Mouse (Mus musculus) forebrain, embryonic 16.5 days (tissue): Measurements from ENCODE around the gene Rhbdf2. TPM values are rescaled to one million over a fixed set of nuclear protein-coding genes. Genes with fewer than 3 reads are reported as not detected.

ENCODE experiments used
- ATAC-seq: fragments of 200-750 bp; cut with Nextera tagmentation; 2 replicates; pipeline ENCODE4 v1.8.0; 2017; ENCODE audit warnings: mild to moderate bottlenecking, moderate library complexity
- H3K27ac ChIP-seq: fragments of 300-500 bp; sonication (generic); 2 replicates; pipeline ENCODE4 v1.5.1; 2014; ENCODE audit warnings: low read length, control low read depth
- H3K27me3 ChIP-seq: fragments of 300-500 bp; sonication (generic); replicated peaks from 2 replicates; pipeline ENCODE4 v1.6.1; 2014; ENCODE audit warnings: low read length; ENCODE audit not compliant: control insufficient read depth, insufficient read depth
- H3K36me3 ChIP-seq: fragments of 300-500 bp; sonication (generic); 2 replicates; pipeline ENCODE4 v1.6.1; 2014; ENCODE audit not compliant: control insufficient read depth, insufficient read depth
- H3K4me1 ChIP-seq: fragments of 300-500 bp; sonication (generic); replicated peaks from 2 replicates; pipeline ENCODE4 v1.6.1; 2014; ENCODE audit warnings: low read length; ENCODE audit not compliant: control insufficient read depth, insufficient read depth
- H3K4me2 ChIP-seq: fragments of 300-500 bp; sonication (generic); 2 replicates; pipeline ENCODE4 v1.6.1; 2014; ENCODE audit warnings: mild to moderate bottlenecking, low read length, control low read depth
- H3K4me3 ChIP-seq: fragments of 300-500 bp; sonication (generic); replicated peaks from 2 replicates; pipeline ENCODE4 v1.5.1; 2014; ENCODE audit warnings: mild to moderate bottlenecking, low read length, control low read depth
- H3K9ac ChIP-seq: fragments of 300-500 bp; sonication (generic); replicated peaks from 2 replicates; pipeline ENCODE4 v1.6.1; 2014; ENCODE audit warnings: low read depth, low read length, control low read depth
- H3K9me3 ChIP-seq: fragments of 300-500 bp; sonication (generic); 2 replicates; pipeline ENCODE4 v1.6.1; 2016; ENCODE audit warnings: low read length; ENCODE audit not compliant: control insufficient read depth
- WGBS: fragments of 180-500 bp; shearing (Covaris S2); extraction: QIAGEN DNeasy Blood & Tissue Kit; methylation state at CpG from one replicate; pipeline ENCODE4 v1.1.7; 2014; 5-methylcytosine and 5-hydroxymethylcytosine counted together
- polyA plus RNA-seq: library from polyadenylated mRNA; unstranded; fragments of >200 nt; fragmentation: Nextera tagmentation; extraction: Ambion mirVana; gene quantifications from 2 replicates; pipeline ENCODE4 v1.2.1, GENCODE M21; 2015

The Rhbdf2 gene
- polyA plus RNA-seq, 1 experiment from 2014 or later: 1.0 TPM

GRCm38 (mm10) chr11:116572756-116573543 is 53.9 kb downstream of the Rhbdf2 start:
- Histone ChIP-seq H3K4me1 (peaks cover 33% of the 10 kb centered on the region), H3K36me3 (no peaks in the 10 kb centered on the region), H3K9ac (no peak overlapping the region), H3K27me3 (no peaks in the 10 kb centered on the region), H3K4me2 (no peak overlapping the region), H3K27ac (no peak overlapping the region; the same call in 1 of the 2 replicates), H3K9me3 (no peaks in the 10 kb centered on the region), H3K4me3 (no peak overlapping the region)
- 62% methylated on average over 12 of the region's 12 CpGs for WGBS
- no peak for ATAC-seq

GRCm38 (mm10) chr11:116571767-116572679 is 54.8 kb downstream of the Rhbdf2 start:
- H3K4me1 ChIP-seq: peaks cover 33% of the 10 kb centered on the region
- 79% methylated on average over 19 of the region's 19 CpGs for WGBS

GRCm38 (mm10) chr11:116570821-116571220 is 56.0 kb downstream of the Rhbdf2 start:
- ATAC-seq: no peak
- Histone ChIP-seq H3K36me3 (no peaks in the 10 kb centered on the region), H3K9me3 (no peaks in the 10 kb centered on the region), H3K27ac (no peak overlapping the region), H3K9ac (no peak overlapping the region), H3K27me3 (no peaks in the 10 kb centered on the region), H3K4me2 (no peak overlapping the region), H3K4me1 (peaks cover 25% of the 10 kb centered on the region), H3K4me3 (no peak overlapping the region)
- WGBS: 81% methylated on average over 7 of the region's 7 CpGs

More at GRCm38 (mm10) chr11:116571767-116572679, 54.8 kb downstream of the Rhbdf2 start:
- Histone ChIP-seq H3K9ac (no peak overlapping the region), H3K27me3 (no peaks in the 10 kb centered on the region), H3K4me3 (no peak overlapping the region), H3K36me3 (no peaks in the 10 kb centered on the region), H3K27ac (no peak overlapping the region), H3K4me2 (no peak overlapping the region), H3K9me3 (no peaks in the 10 kb centered on the region)
- no peak for ATAC-seq

- no peaks in the 10 kb centered on the region for H3K27me3 ChIP-seq
- H3K4me3 ChIP-seq: no peak overlapping the region
- H3K9me3 ChIP-seq: no peaks in the 10 kb centered on the region
- WGBS: 90% methylated on average over 8 of the region's 8 CpGs
- no peak overlapping the region for H3K9ac ChIP-seq
- H3K36me3 ChIP-seq: no peaks in the 10 kb centered on the region
- no peak overlapping the region for H3K27ac ChIP-seq
- ATAC-seq: no peak
- no peak overlapping the region for H3K4me2 ChIP-seq
- H3K4me1 ChIP-seq: peaks cover 6% of the 10 kb centered on the region
Observed at GRCm38 (mm10) chr11:116567531-116567930, 59.3 kb downstream of the Rhbdf2 start.

- no peak overlapping the region for H3K27ac ChIP-seq
- no peak for ATAC-seq
- no peaks in the 10 kb centered on the region; the same call in 1 of the 2 replicates for H3K4me1 ChIP-seq
- no peaks in the 10 kb centered on the region for H3K36me3 ChIP-seq
- H3K27me3 ChIP-seq: no peaks in the 10 kb centered on the region
- H3K9me3 ChIP-seq: no peaks in the 10 kb centered on the region
- H3K4me2 ChIP-seq: no peak overlapping the region
- WGBS: 78% methylated on average over 7 of the region's 7 CpGs
- no peak overlapping the region for H3K4me3 ChIP-seq
- no peak overlapping the region for H3K9ac ChIP-seq
Observed at GRCm38 (mm10) chr11:116565283-116566041, 61.4 kb downstream of the Rhbdf2 start.

GRCm38 (mm10) chr11:116556308-116556707 is 70.5 kb downstream of the Rhbdf2 start:
- Histone ChIP-seq H3K27me3 (no peaks in the 10 kb centered on the region), H3K4me2 (no peak overlapping the region), H3K9ac (no peak overlapping the region), H3K4me1 (peaks cover 16% of the 10 kb centered on the region), H3K4me3 (no peak overlapping the region), H3K27ac (no peak overlapping the region), H3K36me3 (no peaks in the 10 kb centered on the region), H3K9me3 (no peaks in the 10 kb centered on the region)
- 70% methylated on average over 6 of the region's 6 CpGs for WGBS
- no peak for ATAC-seq

- Histone ChIP-seq H3K36me3 (no peaks in the 10 kb centered on the region), H3K4me1 (peaks cover 16% of the 10 kb centered on the region), H3K9me3 (no peaks in the 10 kb centered on the region), H3K4me2 (no peak overlapping the region), H3K27me3 (no peaks in the 10 kb centered on the region), H3K4me3 (no peak overlapping the region), H3K9ac (no peak overlapping the region), H3K27ac (no peak overlapping the region)
- WGBS: 84% methylated on average over 1 of the region's 1 CpGs
- ATAC-seq: no peak
Observed at GRCm38 (mm10) chr11:116555572-116555971, 71.2 kb downstream of the Rhbdf2 start.

GRCm38 (mm10) chr11:116554171-116554878 is 72.5 kb downstream of the Rhbdf2 start:
- 47% methylated on average over 12 of the region's 12 CpGs for WGBS

More at GRCm38 (mm10) chr11:116554171-116554878, 72.5 kb downstream of the Rhbdf2 start:
- Histone ChIP-seq H3K27ac (no peak overlapping the region), H3K9me3 (no peaks in the 10 kb centered on the region), H3K4me2 (no peak overlapping the region), H3K4me1 (peaks cover 18% of the 10 kb centered on the region), H3K36me3 (no peaks in the 10 kb centered on the region), H3K27me3 (no peaks in the 10 kb centered on the region), H3K9ac (no peak overlapping the region), H3K4me3 (no peak overlapping the region)
- peak; percentile 35 for ATAC-seq
